Mouse (Mus musculus): ENCODE results near the gene Doxl2.

The Doxl2 gene

GRCm38 (mm10) chr6:49009665-49010064, 34.9 kb downstream of the Doxl2 start:
- no peak for DNase-seq (ENCODE audit: low read depth, low spot score)

- DNase-seq (ENCODE audit: low read depth, low spot score): no peak
Measured at GRCm38 (mm10) chr6:49011191-49011590, 36.4 kb downstream of the Doxl2 start.

GRCm38 (mm10) chr6:49013023-49013422, 38.3 kb downstream of the Doxl2 start:
- no peak for DNase-seq (ENCODE audit: low read depth, low spot score)

GRCm38 (mm10) chr6:49013458-49013857, 38.7 kb downstream of the Doxl2 start:
- DNase-seq (ENCODE audit: low read depth, low spot score): no peak

- DNase-seq (ENCODE audit: low read depth, low spot score): no peak
Measured at GRCm38 (mm10) chr6:49017150-49017549, 42.4 kb downstream of the Doxl2 start.

GRCm38 (mm10) chr6:49019341-49019740, 44.6 kb downstream of the Doxl2 start:
- no peak for DNase-seq (ENCODE audit: low read depth, low spot score)

GRCm38 (mm10) chr6:49021141-49022012, 46.6 kb downstream of the Doxl2 start:
- no peak for DNase-seq (ENCODE audit: low read depth, low spot score)

- no peak for DNase-seq (ENCODE audit: low read depth, low spot score)
Measured at GRCm38 (mm10) chr6:49022384-49022783, 47.6 kb downstream of the Doxl2 start.

- no peak for DNase-seq (ENCODE audit: low read depth, low spot score)
Measured at GRCm38 (mm10) chr6:49023315-49023714, 48.6 kb downstream of the Doxl2 start.

- DNase-seq (ENCODE audit: low read depth, low spot score): no peak
Measured at GRCm38 (mm10) chr6:49025290-49025689, 50.5 kb downstream of the Doxl2 start.

GRCm38 (mm10) chr6:49026496-49026895, 51.7 kb downstream of the Doxl2 start:
- DNase-seq (ENCODE audit: low read depth, low spot score): no peak

- no peak for DNase-seq (ENCODE audit: low read depth, low spot score)
Measured at GRCm38 (mm10) chr6:49028019-49028418, 53.3 kb downstream of the Doxl2 start.
